Mouse (Mus musculus) kidney, postnatal 0 days (tissue): ENCODE data around the gene Tmem97. TPM values are rescaled to one million over a fixed set of nuclear protein-coding genes. Genes with fewer than 3 reads are reported as not detected.
"Not testable (repeated sequence)": the region's sequence is repeated elsewhere in the genome, so short reads cannot be mapped to it uniquely, and the experiment has no call there.

Experiments
- ATAC-seq: fragments of 200-750 bp; cut with Nextera tagmentation; replicated peaks from 2 replicates; pipeline ENCODE4 v1.8.0; 2017; ENCODE audit warnings: low read depth, moderate number of reproducible peaks, moderate TSS enrichment, moderate library complexity; ENCODE audit not compliant: low FRiP score
- DNase-seq: peaks from one replicate; pipeline ENCODE4 v3.0.0-alpha.2; 2016; ENCODE audit warnings: low spot score
- H3K27ac ChIP-seq: fragments of 300-500 bp; sonication (generic); 2 replicates; pipeline ENCODE4 v1.5.1; 2014; ENCODE audit warnings: mild to moderate bottlenecking
- H3K27me3 ChIP-seq: fragments of 300-500 bp; sonication (generic); 2 replicates; pipeline ENCODE4 v1.6.1; 2014; ENCODE audit warnings: low read length, mixed read lengths; ENCODE audit not compliant: insufficient read depth
- H3K36me3 ChIP-seq: fragments of 300-500 bp; sonication (generic); 2 replicates; pipeline ENCODE4 v1.6.1; 2014; ENCODE audit warnings: low read length, mixed read lengths; ENCODE audit not compliant: insufficient read depth
- H3K4me1 ChIP-seq: fragments of 300-500 bp; sonication (generic); replicated peaks from 2 replicates; pipeline ENCODE4 v1.6.1; 2014; ENCODE audit warnings: antibody characterized with exemption, low read length, mixed read lengths; ENCODE audit not compliant: insufficient read depth
- H3K4me2 ChIP-seq: fragments of 300-500 bp; sonication (generic); 2 replicates; pipeline ENCODE4 v1.6.1; 2014; ENCODE audit warnings: mild to moderate bottlenecking, low read length, moderate library complexity, mixed read lengths
- H3K4me3 ChIP-seq: fragments of 300-500 bp; sonication (generic); replicated peaks from 2 replicates; pipeline ENCODE4 v1.5.1; 2014; ENCODE audit warnings: low read depth, low read length
- H3K9ac ChIP-seq: fragments of 300-500 bp; sonication (generic); 2 replicates; pipeline ENCODE4 v1.6.1; 2014; ENCODE audit warnings: low read depth, low read length
- H3K9me3 ChIP-seq: fragments of 300-500 bp; sonication (generic); replicated peaks from 2 replicates; pipeline ENCODE4 v1.6.1; 2016; ENCODE audit warnings: low read length, inconsistent platforms, mixed read lengths
- CTCF ChIP-seq: IDR thresholded peaks from 2 replicates; pipeline ENCODE4 v1.5.1; 2016; ENCODE audit warnings: antibody characterized with exemption, low read depth, mild to moderate bottlenecking, moderate library complexity
- WGBS: fragments of 180-500 bp; shearing (Covaris S2); extraction: QIAGEN DNeasy Blood & Tissue Kit; methylation state at CpG from one replicate; pipeline ENCODE4 v1.1.7; 2014; 5-methylcytosine and 5-hydroxymethylcytosine counted together
- polyA plus RNA-seq: library from polyadenylated mRNA; unstranded; fragments of >200 nt; fragmentation: Nextera tagmentation; extraction: Ambion mirVana; gene quantifications from 2 replicates; pipeline ENCODE4 v1.2.1, GENCODE M21; 2015

Tmem97 gene
- polyA plus RNA-seq, 1 experiment from 2014 or later: 61.0 TPM

GRCm38 (mm10) chr11:78587677-78588076, 37.1 kb upstream of the Tmem97 start:
- not testable (repeated sequence) for H3K9ac ChIP-seq, H3K27me3 ChIP-seq, H3K4me2 ChIP-seq, ATAC-seq, DNase-seq, H3K27ac ChIP-seq, H3K4me1 ChIP-seq, H3K9me3 ChIP-seq, H3K4me3 ChIP-seq
- peaks cover 19% of the 10 kb centered on the region; the same call in 1 of the 2 replicates for H3K36me3 ChIP-seq
- peak; percentile 34 for TF ChIP-seq CTCF
- 94% methylated on average over 1 of the region's 1 CpGs for WGBS

GRCm38 (mm10) chr11:78586099-78586498, 35.5 kb upstream of the Tmem97 start:
- ATAC-seq: no peak
- no peaks in the 10 kb centered on the region for H3K27me3 ChIP-seq
- TF ChIP-seq CTCF: peak; percentile 45
- H3K36me3 ChIP-seq: peaks cover 25% of the 10 kb centered on the region; the same call in 1 of the 2 replicates
- no peak for DNase-seq
- no peak overlapping the region for H3K4me3 ChIP-seq
- H3K9me3 ChIP-seq: no peaks in the 10 kb centered on the region
- no peak overlapping the region for H3K9ac ChIP-seq
- H3K4me1 ChIP-seq: no peaks in the 10 kb centered on the region
- H3K27ac ChIP-seq: no peak overlapping the region
- H3K4me2 ChIP-seq: no peak overlapping the region

DNA sequence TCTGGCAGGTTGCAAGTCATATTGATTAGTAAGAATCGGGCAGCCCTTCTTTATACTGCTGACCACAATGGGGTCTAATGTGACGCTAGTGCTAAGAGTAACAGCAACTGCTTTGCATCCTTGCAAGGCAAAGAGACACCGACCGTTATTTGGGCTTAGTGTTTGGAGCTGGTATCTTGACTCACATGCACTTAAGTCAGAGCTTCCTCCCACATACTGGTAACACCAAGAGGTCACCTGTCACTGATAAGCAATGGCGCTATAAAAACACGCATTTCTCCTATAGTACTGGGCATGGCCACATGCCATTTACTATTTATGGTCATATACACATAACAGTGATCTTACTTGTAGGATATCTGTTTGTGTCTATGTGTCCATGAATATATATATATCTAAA, 32.3 kb upstream of the Tmem97 start:
- no peaks in the 10 kb centered on the region for H3K27me3 ChIP-seq
- no peaks in the 10 kb centered on the region for H3K9me3 ChIP-seq
- no peak overlapping the region for H3K4me3 ChIP-seq
- H3K27ac ChIP-seq: no peak overlapping the region
- no peak for DNase-seq
- no peak for ATAC-seq
- H3K36me3 ChIP-seq: peaks cover 32% of the 10 kb centered on the region; the same call in 1 of the 2 replicates
- H3K9ac ChIP-seq: no peak overlapping the region
- H3K4me2 ChIP-seq: no peak overlapping the region
- TF ChIP-seq CTCF: no peak
- no peaks in the 10 kb centered on the region for H3K4me1 ChIP-seq
- 73% methylated on average over 6 of the region's 6 CpGs for WGBS

DNA sequence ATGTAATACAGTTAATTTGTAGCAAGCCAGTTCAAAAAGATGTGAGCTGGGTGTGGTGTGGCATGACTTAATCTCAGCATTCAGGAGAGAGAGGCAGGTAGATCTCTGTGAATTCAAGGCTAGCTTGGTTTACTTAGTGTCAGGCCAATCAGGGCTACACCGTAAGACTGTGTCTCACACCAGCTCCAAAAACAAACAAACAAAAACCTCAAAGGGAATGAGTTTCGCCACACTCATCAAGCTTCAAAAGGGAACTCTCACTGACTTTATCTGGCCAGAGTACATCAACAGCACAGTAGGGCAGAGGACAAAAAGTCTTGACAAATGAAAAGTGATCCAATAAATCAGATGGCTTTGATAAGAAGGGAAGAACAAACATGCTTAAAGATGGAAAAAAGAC, 24.4 kb upstream of the Tmem97 start:
- Histone ChIP-seq H3K27me3 (no peaks in the 10 kb centered on the region), H3K36me3 (peaks cover 10% of the 10 kb centered on the region; the same call in 1 of the 2 replicates)
- 39% methylated on average over 2 of the region's 2 CpGs for WGBS

DNA sequence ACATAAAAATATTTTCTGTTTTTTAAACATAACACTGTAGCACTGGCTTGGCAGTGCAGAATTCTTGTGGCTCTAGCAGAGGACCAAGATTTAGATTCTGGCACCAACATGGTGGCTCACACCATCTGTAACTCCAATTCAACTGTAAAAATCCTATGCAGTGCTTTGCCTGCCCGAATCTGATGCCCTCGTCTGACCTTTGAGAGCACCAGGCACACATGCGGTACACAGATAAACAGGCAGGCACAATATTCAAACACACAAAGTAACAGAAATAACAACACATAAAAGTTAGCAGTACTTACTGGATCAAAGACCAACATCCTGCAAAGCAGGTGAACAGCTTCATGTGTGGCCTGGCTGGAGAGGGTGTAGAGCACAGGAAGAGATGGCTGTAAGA, 24.0 kb upstream of the Tmem97 start:
- ATAC-seq (no peak), DNase-seq (no peak)
- H3K36me3 ChIP-seq: peaks cover 10% of the 10 kb centered on the region; the same call in 1 of the 2 replicates

More for the DNA sequence above, 24.4 kb upstream of the Tmem97 start:
- Histone ChIP-seq H3K9me3 (no peaks in the 10 kb centered on the region), H3K4me1 (no peaks in the 10 kb centered on the region), H3K27ac (no peak overlapping the region), H3K4me3 (no peak overlapping the region), H3K9ac (no peak overlapping the region), H3K4me2 (no peak overlapping the region)
- TF ChIP-seq CTCF: no peak
- DNase-seq (no peak), ATAC-seq (no peak)

DNA sequence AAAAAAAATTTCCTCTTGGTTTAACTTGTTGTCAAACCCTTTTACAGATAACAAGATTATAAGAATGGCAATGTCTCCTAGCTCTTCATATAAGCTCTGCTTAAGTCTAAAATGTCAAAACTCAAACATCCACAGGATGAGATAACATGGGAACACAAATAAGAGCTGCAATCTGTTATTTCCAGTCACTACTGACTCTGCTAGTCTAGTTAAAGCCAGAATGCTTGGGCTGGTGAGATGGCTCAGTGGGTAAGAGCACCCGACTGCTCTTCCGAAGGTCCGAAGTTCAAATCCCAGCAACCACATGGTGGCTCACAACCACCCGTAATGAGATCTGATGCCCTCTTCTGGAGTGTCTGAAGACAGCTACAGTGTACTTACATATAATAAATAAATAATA, 23.5 kb upstream of the Tmem97 start:
- not testable (repeated sequence) for H3K27me3 ChIP-seq, H3K4me1 ChIP-seq, H3K4me3 ChIP-seq, ATAC-seq, H3K27ac ChIP-seq, H3K9me3 ChIP-seq, H3K36me3 ChIP-seq, H3K9ac ChIP-seq, H3K4me2 ChIP-seq, DNase-seq
- 88% methylated on average over 2 of the region's 4 CpGs for WGBS

More for the DNA sequence above, 24.0 kb upstream of the Tmem97 start:
- no peak overlapping the region for H3K4me3 ChIP-seq
- 84% methylated on average over 3 of the region's 3 CpGs for WGBS
- no peaks in the 10 kb centered on the region for H3K9me3 ChIP-seq
- no peaks in the 10 kb centered on the region for H3K4me1 ChIP-seq
- H3K27ac ChIP-seq: no peak overlapping the region
- H3K9ac ChIP-seq: no peak overlapping the region
- no peaks in the 10 kb centered on the region for H3K27me3 ChIP-seq
- no peak for TF ChIP-seq CTCF
- H3K4me2 ChIP-seq: no peak overlapping the region

GRCm38 (mm10) chr11:78571854-78572253, 21.3 kb upstream of the Tmem97 start:
- no peak overlapping the region for H3K9ac ChIP-seq
- H3K27ac ChIP-seq: no peak overlapping the region
- no peaks in the 10 kb centered on the region for H3K4me1 ChIP-seq
- no peak for DNase-seq
- no peak for TF ChIP-seq CTCF
- 87% methylated on average over 6 of the region's 6 CpGs for WGBS
- no peak overlapping the region for H3K4me3 ChIP-seq
- peaks cover 10% of the 10 kb centered on the region; the same call in 1 of the 2 replicates for H3K36me3 ChIP-seq
- no peak overlapping the region for H3K4me2 ChIP-seq
- no peak for ATAC-seq
- no peaks in the 10 kb centered on the region for H3K9me3 ChIP-seq
- H3K27me3 ChIP-seq: no peaks in the 10 kb centered on the region
